Mouse (Mus musculus) R1 (cell line): Measurements from ENCODE around the gene Tgfbi.

Experiments used
- DNase-seq: peaks from one replicate; pipeline ENCODE4 v3.0.0-alpha.2; 2018; ENCODE audit warnings: low read depth, low spot score

Tgfbi gene

GRCm38 (mm10) chr13:56634920-56635319 lies 25.6 kb downstream of the Tgfbi start:
- no peak for DNase-seq

- DNase-seq: no peak
Observed at GRCm38 (mm10) chr13:56637027-56637426, 27.7 kb downstream of the Tgfbi start.

- no peak for DNase-seq
Observed at GRCm38 (mm10) chr13:56641746-56642145, 32.4 kb downstream of the Tgfbi start.

GRCm38 (mm10) chr13:56644031-56644430 lies 34.7 kb downstream of the Tgfbi start:
- no peak for DNase-seq

- DNase-seq: no peak
Observed at GRCm38 (mm10) chr13:56645744-56646143, 36.4 kb downstream of the Tgfbi start.

- DNase-seq: peak; percentile 43
Observed at GRCm38 (mm10) chr13:56647597-56648405, 38.5 kb downstream of the Tgfbi start.

- DNase-seq: no peak
Observed at GRCm38 (mm10) chr13:56650020-56650419, 40.7 kb downstream of the Tgfbi start.

- DNase-seq: no peak
Observed at GRCm38 (mm10) chr13:56652381-56652780, 43.1 kb downstream of the Tgfbi start.

- no peak for DNase-seq
Observed at GRCm38 (mm10) chr13:56654176-56654575, 44.9 kb downstream of the Tgfbi start.

GRCm38 (mm10) chr13:56657946-56658512 lies 48.7 kb downstream of the Tgfbi start:
- peak; percentile 69 for DNase-seq

GRCm38 (mm10) chr13:56658931-56659330 lies 49.6 kb downstream of the Tgfbi start:
- no peak for DNase-seq

GRCm38 (mm10) chr13:56661914-56662621 lies 52.7 kb downstream of the Tgfbi start:
- DNase-seq: no peak

GRCm38 (mm10) chr13:56664256-56665170 lies 55.2 kb downstream of the Tgfbi start:
- no peak for DNase-seq

- no peak for DNase-seq
Observed at GRCm38 (mm10) chr13:56671206-56671605, 61.9 kb downstream of the Tgfbi start.

GRCm38 (mm10) chr13:56677731-56678130 lies 68.4 kb downstream of the Tgfbi start:
- no peak for DNase-seq

- no peak for DNase-seq
Observed at GRCm38 (mm10) chr13:56678188-56678787, 69.0 kb downstream of the Tgfbi start.

- DNase-seq: peak; percentile 24
Observed at GRCm38 (mm10) chr13:56678826-56679504, 69.6 kb downstream of the Tgfbi start.

- no peak for DNase-seq
Observed at GRCm38 (mm10) chr13:56681924-56682323, 72.6 kb downstream of the Tgfbi start.

- DNase-seq: peak; percentile 81
Observed at GRCm38 (mm10) chr13:56682326-56682725, 73.0 kb downstream of the Tgfbi start.

GRCm38 (mm10) chr13:56683306-56683705 lies 74.0 kb downstream of the Tgfbi start:
- no peak for DNase-seq
